Mouse (Mus musculus): ENCODE measurements at regions not wholly inside any gene's neighbourhood (a gene's known extent, or its start where the extent isn't known, plus 50 kb on each side); places are given as distances from the start of the nearest gene placed in this dataset.

GRCm38 (mm10) chr1:164537324-164537948 is 79.3 kb upstream of the Atp1b1 start:
- H3K4me2 ChIP-seq (ENCODE audit: low read depth, low read length), result no peak overlapping the region
- no peak overlapping the region for H3K27ac ChIP-seq (replicated peaks; ENCODE audit: low read depth, low read length)
- DNase-seq (ENCODE audit: low spot score) (no peak), ATAC-seq (replicated peaks; ENCODE audit: insufficient number of reproducible peaks, low FRiP score, low TSS enrichment, low read depth) (no peak)
- no peaks in the 10 kb centered on the region for H3K4me1 ChIP-seq (ENCODE audit: control insufficient read depth, insufficient read depth, low read length)
- H3K9me3 ChIP-seq (replicated peaks; ENCODE audit: control insufficient read depth, low read length), result no peaks in the 10 kb centered on the region
- WGBS, result 84% methylated on average over 7 of the region's 7 CpGs
- no peak overlapping the region for H3K4me3 ChIP-seq (ENCODE audit: low read depth, low read length)
- H3K36me3 ChIP-seq (replicated peaks; ENCODE audit: control insufficient read depth, insufficient read depth, low read depth, low read length), result no peaks in the 10 kb centered on the region
- no peak overlapping the region for H3K9ac ChIP-seq (replicated peaks; ENCODE audit: low read length)
- no peaks in the 10 kb centered on the region for H3K27me3 ChIP-seq (ENCODE audit: control insufficient read depth, insufficient read depth, low read length)

GRCm38 (mm10) chr1:164532196-164532595 is 74.0 kb upstream of the Atp1b1 start:
- DNase-seq (ENCODE audit: low spot score), result no peak
- 85% methylated on average over 5 of the region's 5 CpGs for WGBS
- H3K4me3 ChIP-seq (ENCODE audit: low read depth, low read length), result no peak overlapping the region

GRCm38 (mm10) chr1:164531741-164532140 is 73.6 kb upstream of the Atp1b1 start:
- no peaks in the 10 kb centered on the region for H3K4me1 ChIP-seq (ENCODE audit: control insufficient read depth, insufficient read depth, low read length)
- H3K9ac ChIP-seq (replicated peaks; ENCODE audit: low read length), result no peak overlapping the region
- no peaks in the 10 kb centered on the region for H3K36me3 ChIP-seq (replicated peaks; ENCODE audit: control insufficient read depth, insufficient read depth, low read depth, low read length)
- H3K4me2 ChIP-seq (ENCODE audit: low read depth, low read length), result no peak overlapping the region
- 58% methylated on average over 1 of the region's 1 CpGs for WGBS
- ATAC-seq (replicated peaks; ENCODE audit: insufficient number of reproducible peaks, low FRiP score, low TSS enrichment, low read depth) (no peak), DNase-seq (ENCODE audit: low spot score) (no peak)
- H3K9me3 ChIP-seq (replicated peaks; ENCODE audit: control insufficient read depth, low read length), result no peaks in the 10 kb centered on the region
- H3K4me3 ChIP-seq (ENCODE audit: low read depth, low read length), result no peak overlapping the region
- H3K27me3 ChIP-seq (ENCODE audit: control insufficient read depth, insufficient read depth, low read length), result no peaks in the 10 kb centered on the region
- H3K27ac ChIP-seq (replicated peaks; ENCODE audit: low read depth, low read length), result no peak overlapping the region

More at GRCm38 (mm10) chr1:164532196-164532595, 74.0 kb upstream of the Atp1b1 start:
- Histone ChIP-seq H3K4me2 (ENCODE audit: low read depth, low read length) (no peak overlapping the region), H3K9me3 (replicated peaks; ENCODE audit: control insufficient read depth, low read length) (no peaks in the 10 kb centered on the region), H3K27me3 (ENCODE audit: control insufficient read depth, insufficient read depth, low read length) (no peaks in the 10 kb centered on the region), H3K27ac (replicated peaks; ENCODE audit: low read depth, low read length) (no peak overlapping the region), H3K36me3 (replicated peaks; ENCODE audit: control insufficient read depth, insufficient read depth, low read depth, low read length) (no peaks in the 10 kb centered on the region), H3K9ac (replicated peaks; ENCODE audit: low read length) (no peak overlapping the region), H3K4me1 (ENCODE audit: control insufficient read depth, insufficient read depth, low read length) (no peaks in the 10 kb centered on the region)
- no peak for ATAC-seq (replicated peaks; ENCODE audit: insufficient number of reproducible peaks, low FRiP score, low TSS enrichment, low read depth)

- H3K9me3 ChIP-seq (replicated peaks; ENCODE audit: control insufficient read depth, low read length), result no peaks in the 10 kb centered on the region
- ATAC-seq (replicated peaks; ENCODE audit: insufficient number of reproducible peaks, low FRiP score, low TSS enrichment, low read depth) (no peak), DNase-seq (ENCODE audit: low spot score) (no peak)
- no peak overlapping the region for H3K4me3 ChIP-seq (ENCODE audit: low read depth, low read length)
- H3K4me1 ChIP-seq (ENCODE audit: control insufficient read depth, insufficient read depth, low read length), result no peaks in the 10 kb centered on the region
- H3K27ac ChIP-seq (replicated peaks; ENCODE audit: low read depth, low read length), result no peak overlapping the region
- no peak overlapping the region for H3K4me2 ChIP-seq (ENCODE audit: low read depth, low read length)
- WGBS, result 89% methylated on average over 1 of the region's 1 CpGs
- H3K27me3 ChIP-seq (ENCODE audit: control insufficient read depth, insufficient read depth, low read length), result no peaks in the 10 kb centered on the region
- H3K36me3 ChIP-seq (replicated peaks; ENCODE audit: control insufficient read depth, insufficient read depth, low read depth, low read length), result no peaks in the 10 kb centered on the region
- H3K9ac ChIP-seq (replicated peaks; ENCODE audit: low read length), result no peak overlapping the region
Observed at GRCm38 (mm10) chr1:164526748-164527147, 68.6 kb upstream of the Atp1b1 start.

GRCm38 (mm10) chr1:164522377-164523150 is 64.4 kb upstream of the Atp1b1 start:
- Histone ChIP-seq H3K27ac (replicated peaks; ENCODE audit: low read depth, low read length) (no peak overlapping the region), H3K4me3 (ENCODE audit: low read depth, low read length) (no peak overlapping the region), H3K9me3 (replicated peaks; ENCODE audit: control insufficient read depth, low read length) (no peaks in the 10 kb centered on the region), H3K4me1 (ENCODE audit: control insufficient read depth, insufficient read depth, low read length) (no peaks in the 10 kb centered on the region), H3K27me3 (ENCODE audit: control insufficient read depth, insufficient read depth, low read length) (no peaks in the 10 kb centered on the region), H3K36me3 (replicated peaks; ENCODE audit: control insufficient read depth, insufficient read depth, low read depth, low read length) (no peaks in the 10 kb centered on the region), H3K4me2 (ENCODE audit: low read depth, low read length) (no peak overlapping the region), H3K9ac (replicated peaks; ENCODE audit: low read length) (no peak overlapping the region)
- ATAC-seq (replicated peaks; ENCODE audit: insufficient number of reproducible peaks, low FRiP score, low TSS enrichment, low read depth), result no peak
- no peak for DNase-seq (ENCODE audit: low spot score)
- 88% methylated on average over 3 of the region's 3 CpGs for WGBS

- Histone ChIP-seq H3K36me3 (replicated peaks; ENCODE audit: control insufficient read depth, insufficient read depth, low read depth, low read length) (no peaks in the 10 kb centered on the region), H3K27me3 (ENCODE audit: control insufficient read depth, insufficient read depth, low read length) (no peaks in the 10 kb centered on the region), H3K27ac (replicated peaks; ENCODE audit: low read depth, low read length) (no peak overlapping the region), H3K9ac (replicated peaks; ENCODE audit: low read length) (no peak overlapping the region), H3K4me2 (ENCODE audit: low read depth, low read length) (no peak overlapping the region), H3K4me1 (ENCODE audit: control insufficient read depth, insufficient read depth, low read length) (no peaks in the 10 kb centered on the region), H3K4me3 (ENCODE audit: low read depth, low read length) (no peak overlapping the region), H3K9me3 (replicated peaks; ENCODE audit: control insufficient read depth, low read length) (no peaks in the 10 kb centered on the region)
- WGBS, result 89% methylated on average over 6 of the region's 6 CpGs
- no peak for ATAC-seq (replicated peaks; ENCODE audit: insufficient number of reproducible peaks, low FRiP score, low TSS enrichment, low read depth)
- no peak for DNase-seq (ENCODE audit: low spot score)
Observed at GRCm38 (mm10) chr1:164521371-164522130, 63.4 kb upstream of the Atp1b1 start.

- Histone ChIP-seq H3K27ac (replicated peaks; ENCODE audit: low read depth, low read length) (no peak overlapping the region), H3K9me3 (replicated peaks; ENCODE audit: control insufficient read depth, low read length) (no peaks in the 10 kb centered on the region), H3K4me2 (ENCODE audit: low read depth, low read length) (no peak overlapping the region), H3K9ac (replicated peaks; ENCODE audit: low read length) (no peak overlapping the region), H3K36me3 (replicated peaks; ENCODE audit: control insufficient read depth, insufficient read depth, low read depth, low read length) (no peaks in the 10 kb centered on the region), H3K4me3 (ENCODE audit: low read depth, low read length) (no peak overlapping the region), H3K27me3 (ENCODE audit: control insufficient read depth, insufficient read depth, low read length) (no peaks in the 10 kb centered on the region), H3K4me1 (ENCODE audit: control insufficient read depth, insufficient read depth, low read length) (no peaks in the 10 kb centered on the region)
- DNase-seq (ENCODE audit: low spot score) (no peak), ATAC-seq (replicated peaks; ENCODE audit: insufficient number of reproducible peaks, low FRiP score, low TSS enrichment, low read depth) (no peak)
- 93% methylated on average over 3 of the region's 3 CpGs for WGBS
Observed at GRCm38 (mm10) chr1:164518866-164519265, 60.7 kb upstream of the Atp1b1 start.

GRCm38 (mm10) chr1:164518308-164518707 is 60.2 kb upstream of the Atp1b1 start:
- DNase-seq (ENCODE audit: low spot score), result no peak
- no peak for ATAC-seq (replicated peaks; ENCODE audit: insufficient number of reproducible peaks, low FRiP score, low TSS enrichment, low read depth)
- Histone ChIP-seq H3K4me3 (ENCODE audit: low read depth, low read length) (no peak overlapping the region), H3K9ac (replicated peaks; ENCODE audit: low read length) (no peak overlapping the region), H3K4me2 (ENCODE audit: low read depth, low read length) (no peak overlapping the region), H3K4me1 (ENCODE audit: control insufficient read depth, insufficient read depth, low read length) (no peaks in the 10 kb centered on the region), H3K9me3 (replicated peaks; ENCODE audit: control insufficient read depth, low read length) (no peaks in the 10 kb centered on the region), H3K27ac (replicated peaks; ENCODE audit: low read depth, low read length) (no peak overlapping the region), H3K36me3 (replicated peaks; ENCODE audit: control insufficient read depth, insufficient read depth, low read depth, low read length) (no peaks in the 10 kb centered on the region), H3K27me3 (ENCODE audit: control insufficient read depth, insufficient read depth, low read length) (no peaks in the 10 kb centered on the region)
- WGBS, result 78% methylated on average over 4 of the region's 4 CpGs

Data from embryonic facial prominence, embryonic 11.5 days (tissue).